Mouse (Mus musculus) hindbrain, postnatal 0 days (tissue): Measurements from ENCODE around the gene Synpo2l. TPM values are rescaled to one million over a fixed set of nuclear protein-coding genes. Genes with fewer than 3 reads are reported as not detected.
A peak's percentile ranks its signal among the peaks of the same experiment; 100 is the strongest.

Source experiments
- ATAC-seq: fragments of 200-750 bp; cut with Nextera tagmentation; 2 replicates; pipeline ENCODE4 v1.8.0; 2017; ENCODE audit warnings: mild to moderate bottlenecking, moderate TSS enrichment, moderate library complexity
- DNase-seq: peaks from one replicate; pipeline ENCODE4 v3.0.0-alpha.2; 2015; ENCODE audit warnings: low spot score
- H3K27ac ChIP-seq: fragments of 300-500 bp; sonication (generic); 2 replicates; pipeline ENCODE4 v1.5.1; 2014; ENCODE audit warnings: mild to moderate bottlenecking
- H3K27me3 ChIP-seq: fragments of 300-500 bp; sonication (generic); 2 replicates; pipeline ENCODE4 v1.6.1; 2014; ENCODE audit warnings: low read length, mixed read lengths; ENCODE audit not compliant: insufficient read depth
- H3K36me3 ChIP-seq: fragments of 300-500 bp; sonication (generic); 2 replicates; pipeline ENCODE4 v1.6.1; 2014; ENCODE audit warnings: low read length, mixed read lengths; ENCODE audit not compliant: insufficient read depth
- H3K4me1 ChIP-seq: fragments of 300-500 bp; sonication (generic); 2 replicates; pipeline ENCODE4 v1.6.1; 2014; ENCODE audit warnings: antibody characterized with exemption, low read length, mixed read lengths; ENCODE audit not compliant: insufficient read depth
- H3K4me2 ChIP-seq: fragments of 300-500 bp; sonication (generic); 2 replicates; pipeline ENCODE4 v1.6.1; 2014; ENCODE audit warnings: low read depth, mild to moderate bottlenecking, low read length, moderate library complexity, mixed read lengths
- H3K4me3 ChIP-seq: fragments of 300-500 bp; sonication (generic); 2 replicates; pipeline ENCODE4 v1.5.1; 2014; ENCODE audit warnings: low read length
- H3K9ac ChIP-seq: fragments of 300-500 bp; sonication (generic); replicated peaks from 2 replicates; pipeline ENCODE4 v1.6.1; 2014; ENCODE audit warnings: mild to moderate bottlenecking, low read length, moderate library complexity, mixed read lengths
- H3K9me3 ChIP-seq: fragments of 300-500 bp; sonication (generic); 2 replicates; pipeline ENCODE4 v1.6.1; 2016; ENCODE audit warnings: low read length, mixed read lengths
- CTCF ChIP-seq: IDR thresholded peaks from 2 replicates; pipeline ENCODE4 v1.5.1; 2016; ENCODE audit warnings: antibody characterized with exemption, control low read depth, low read depth
- WGBS: fragments of 180-500 bp; shearing (Covaris S2); extraction: QIAGEN DNeasy Blood & Tissue Kit; methylation state at CpG from one replicate; pipeline ENCODE4 v1.1.7; 2014; 5-methylcytosine and 5-hydroxymethylcytosine counted together
- polyA plus RNA-seq: library from polyadenylated mRNA; unstranded; fragments of >200 nt; fragmentation: Nextera tagmentation; extraction: Ambion mirVana; gene quantifications from 2 replicates; pipeline ENCODE4 v1.2.1, GENCODE M21; 2015
- total RNA-seq: library from RNA; depleted of rRNA; stranded (reverse); fragments of >200 nt; gene quantifications from 2 replicates; pipeline ENCODE4 v1.2.3, GENCODE M21; 2014

The Synpo2l gene
- total and polyA plus RNA-seq, 2 experiments from 2014 or later = 0.20 to 0.52 TPM

- Histone ChIP-seq H3K27ac (no peak overlapping the region), H3K27me3 (no peaks in the 10 kb centered on the region), H3K36me3 (no peaks in the 10 kb centered on the region), H3K4me1 (no peaks in the 10 kb centered on the region), H3K4me3 (no peak overlapping the region), H3K4me2 (no peak overlapping the region), H3K9me3 (no peaks in the 10 kb centered on the region), H3K9ac (no peak overlapping the region)
- DNase-seq (no peak), ATAC-seq (no peak)
- no peak for TF ChIP-seq CTCF
These were observed 21.8 kb downstream of the Synpo2l start for GRCm38 (mm10) chr14:20646381-20646780.

- WGBS = 30% methylated on average over 3 of the region's 3 CpGs
- Histone ChIP-seq H3K4me1 (no peaks in the 10 kb centered on the region), H3K27ac (no peak overlapping the region), H3K9ac (no peak overlapping the region), H3K4me2 (no peak overlapping the region), H3K36me3 (no peaks in the 10 kb centered on the region), H3K27me3 (no peaks in the 10 kb centered on the region), H3K9me3 (no peaks in the 10 kb centered on the region), H3K4me3 (no peak overlapping the region)
- ATAC-seq (no peak), DNase-seq (no peak)
- 0 out of 2 replicates have a peak, but pooled peaks have one; percentile 13 for TF ChIP-seq CTCF
These were observed 22.6 kb downstream of the Synpo2l start for GRCm38 (mm10) chr14:20645547-20645946.

DNA sequence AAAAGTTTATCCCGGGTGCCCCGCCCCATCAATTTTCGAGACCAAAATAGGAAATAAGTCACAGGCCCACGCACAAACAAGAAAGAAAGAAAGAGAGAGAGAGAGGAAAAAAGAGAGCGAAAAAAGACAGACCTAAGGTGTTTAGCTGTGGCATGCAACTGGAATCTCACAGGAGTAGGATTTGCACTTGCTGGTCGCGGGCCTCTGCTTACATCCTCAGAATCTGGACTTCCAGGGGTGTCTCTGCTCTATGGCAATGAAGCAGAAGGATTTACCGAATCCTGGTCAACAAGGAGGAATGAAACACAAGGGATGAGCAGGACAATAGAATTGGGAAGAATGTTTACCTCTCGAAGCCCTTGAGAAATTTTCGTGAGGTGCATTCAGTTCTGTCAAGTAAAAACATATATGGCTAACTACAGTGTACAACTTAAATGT, 26.7 kb downstream of the Synpo2l start:
- Histone ChIP-seq H3K4me3 (peak overlapping the region; percentile 87), H3K9ac (peak overlapping the region; percentile 87), H3K9me3 (no peaks in the 10 kb centered on the region), H3K27ac (peak overlapping the region; percentile 95), H3K4me2 (peak overlapping the region; percentile 86), H3K27me3 (no peaks in the 10 kb centered on the region), H3K36me3 (no peaks in the 10 kb centered on the region), H3K4me1 (no peaks in the 10 kb centered on the region)
- 11% methylated on average over 10 of the region's 10 CpGs for WGBS
- TF ChIP-seq CTCF = no peak
- no peak for ATAC-seq
- DNase-seq = no peak

GRCm38 (mm10) chr14:20640644-20641437, 27.3 kb downstream of the Synpo2l start, which contains the start of gene Usp54:
Usp54 (minus strand) TSS chr14:20641063.
- Histone ChIP-seq H3K4me2 (peak within 1 kb of the TSS; percentile 86), H3K4me3 (peak within 1 kb of the TSS; percentile 87), H3K9me3 (no peaks in the 10 kb centered on the region), H3K27ac (peak within 1 kb of the TSS; percentile 95), H3K27me3 (no peaks in the 10 kb centered on the region), H3K36me3 (no peaks in the 10 kb centered on the region), H3K4me1 (no peaks in the 10 kb centered on the region), H3K9ac (peak within 1 kb of the TSS; percentile 87)
- under 1% methylated on average over 71 of the region's 73 CpGs for WGBS
- peak; percentile 98 for DNase-seq
- no peak for TF ChIP-seq CTCF
- ATAC-seq = peak; percentile 97

- Histone ChIP-seq H3K27me3 (no peaks in the 10 kb centered on the region), H3K4me2 (peak overlapping the region; percentile 86), H3K4me3 (peak overlapping the region; percentile 87), H3K9ac (peak overlapping the region; percentile 87), H3K27ac (peak overlapping the region; percentile 95), H3K4me1 (no peaks in the 10 kb centered on the region), H3K36me3 (no peaks in the 10 kb centered on the region), H3K9me3 (no peaks in the 10 kb centered on the region)
- peak; percentile 62 for ATAC-seq
- WGBS = 1% methylated on average over 16 of the region's 16 CpGs
- TF ChIP-seq CTCF = no peak
- peak; percentile 33 for DNase-seq
These were observed 28.1 kb downstream of the Synpo2l start for GRCm38 (mm10) chr14:20639918-20640619.

DNA sequence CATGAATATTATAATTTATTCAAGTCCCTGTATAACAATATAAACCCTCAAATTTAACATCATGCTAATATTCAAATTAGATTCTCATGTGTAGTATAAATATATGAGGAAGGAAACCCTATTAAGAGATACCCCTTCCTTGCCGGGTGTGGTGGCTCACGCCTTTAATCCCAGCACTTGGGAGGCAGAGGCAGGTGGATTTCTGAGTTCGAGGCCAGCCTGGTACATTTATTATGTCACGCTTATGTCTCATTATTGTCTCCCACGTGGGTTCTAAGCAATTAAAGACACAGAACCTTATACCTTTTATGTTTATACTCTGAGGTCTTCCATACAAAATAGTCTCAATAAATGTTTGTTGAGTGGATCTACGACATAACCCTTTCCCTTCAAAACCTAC, 29.5 kb downstream of the Synpo2l start:
- TF ChIP-seq CTCF = no peak
- WGBS = 90% methylated on average over 6 of the region's 6 CpGs
- Histone ChIP-seq H3K9me3 (no peaks in the 10 kb centered on the region), H3K27me3 (no peaks in the 10 kb centered on the region), H3K27ac (no peak overlapping the region), H3K36me3 (no peaks in the 10 kb centered on the region), H3K9ac (no peak overlapping the region), H3K4me2 (no peak overlapping the region), H3K4me1 (no peaks in the 10 kb centered on the region), H3K4me3 (no peak overlapping the region)
- DNase-seq = no peak
- no peak for ATAC-seq
